Mouse (Mus musculus) testis, adult 2 months (tissue): ENCODE results near the gene Hmgcr. TPM values are rescaled to one million over a fixed set of nuclear protein-coding genes. Genes with fewer than 3 reads are reported as not detected.

Source experiments
- H3K27ac ChIP-seq: fragments of 200-500 bp; 2 replicates; pipeline ENCODE4 v1.5.1; 2012; ENCODE audit warnings: low read depth, low read length; ENCODE audit not compliant: control insufficient read depth, insufficient read depth
- H3K27me3 ChIP-seq: fragments of 200-500 bp; 2 replicates; pipeline ENCODE4 v1.6.1; 2012; ENCODE audit warnings: mild to moderate bottlenecking, low read length, moderate library complexity; ENCODE audit not compliant: control insufficient read depth, insufficient read depth
- H3K36me3 ChIP-seq: fragments of 200-500 bp; 2 replicates; pipeline ENCODE4 v1.6.1; 2012; ENCODE audit warnings: mild to moderate bottlenecking, low read length; ENCODE audit not compliant: control insufficient read depth, insufficient read depth
- H3K4me1 ChIP-seq: fragments of 200-500 bp; 2 replicates; pipeline ENCODE4 v1.6.1; 2012; ENCODE audit warnings: low read length; ENCODE audit not compliant: control insufficient read depth, insufficient read depth
- H3K4me3 ChIP-seq: fragments of 200-500 bp; 2 replicates; pipeline ENCODE4 v1.5.1; 2012; ENCODE audit warnings: low read depth, mild to moderate bottlenecking, low read length, moderate library complexity, mixed read lengths; ENCODE audit not compliant: control insufficient read depth
- CTCF ChIP-seq: fragments of 200-500 bp; IDR thresholded peaks from 2 replicates; pipeline ENCODE4 v1.5.1; 2012; ENCODE audit warnings: low read depth, mild to moderate bottlenecking, inconsistent platforms, low read length, moderate library complexity; ENCODE audit not compliant: control insufficient read depth, insufficient read depth, insufficient replicate concordance
- POLR2A ChIP-seq: fragments of 200-500 bp; IDR thresholded peaks from 2 replicates; pipeline ENCODE4 v1.6.1; 2012; ENCODE audit warnings: low read depth, mild to moderate bottlenecking, inconsistent platforms, low read length, moderate library complexity; ENCODE audit not compliant: control insufficient read depth
- polyA plus RNA-seq: library from polyadenylated mRNA; depleted of rRNA; stranded (reverse); fragments of >200 nt; gene quantifications from 2 replicates; pipeline ENCODE4 v1.2.3, GENCODE M21; 2012

Hmgcr gene
- polyA plus RNA-seq, 1 experiment, result 67.3 TPM

- no peaks in the 10 kb centered on the region for H3K36me3 ChIP-seq
- H3K27ac ChIP-seq, result no peak overlapping the region
- no peak for TF ChIP-seq CTCF
- TF ChIP-seq POLR2A, result no peak
- no peaks in the 10 kb centered on the region for H3K4me1 ChIP-seq
- H3K27me3 ChIP-seq, result no peaks in the 10 kb centered on the region
- no peak overlapping the region for H3K4me3 ChIP-seq
These were observed 27.3 kb upstream of the Hmgcr start for GRCm38 (mm10) chr13:96697805-96698586.

DNA sequence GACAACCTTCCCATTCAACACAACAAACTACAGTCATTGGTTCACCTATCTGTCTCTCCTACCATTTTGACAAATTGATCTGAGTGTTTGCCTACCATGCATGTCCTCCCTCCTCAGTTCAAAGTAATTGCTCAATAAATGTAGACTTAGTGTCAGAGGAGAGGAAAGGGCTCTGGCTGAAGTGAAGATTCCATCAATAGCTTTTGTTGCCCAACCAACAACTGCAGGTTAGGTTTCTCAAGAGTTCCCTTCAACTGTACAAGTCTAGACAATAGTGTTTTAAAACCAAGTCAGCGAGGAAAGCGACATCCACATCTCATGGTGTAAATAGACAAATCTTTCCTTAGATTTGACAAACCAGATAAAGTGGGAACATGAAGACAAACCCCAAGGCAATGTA, 24.7 kb upstream of the Hmgcr start:
- no peak overlapping the region for H3K4me3 ChIP-seq
- no peaks in the 10 kb centered on the region for H3K4me1 ChIP-seq
- TF ChIP-seq CTCF (no peak), POLR2A (no peak)
- H3K27ac ChIP-seq, result no peak overlapping the region
- no peaks in the 10 kb centered on the region for H3K27me3 ChIP-seq
- H3K36me3 ChIP-seq, result no peaks in the 10 kb centered on the region

- Histone ChIP-seq H3K36me3 (no peaks in the 10 kb centered on the region), H3K4me3 (no peak overlapping the region), H3K27me3 (no peaks in the 10 kb centered on the region), H3K4me1 (peaks cover under 1% of the 10 kb centered on the region; the same call in 1 of the 2 replicates), H3K27ac (no peak overlapping the region)
- no peak for TF ChIP-seq POLR2A
- TF ChIP-seq CTCF, result no peak
These were observed 19.2 kb upstream of the Hmgcr start for GRCm38 (mm10) chr13:96689901-96690300.

DNA sequence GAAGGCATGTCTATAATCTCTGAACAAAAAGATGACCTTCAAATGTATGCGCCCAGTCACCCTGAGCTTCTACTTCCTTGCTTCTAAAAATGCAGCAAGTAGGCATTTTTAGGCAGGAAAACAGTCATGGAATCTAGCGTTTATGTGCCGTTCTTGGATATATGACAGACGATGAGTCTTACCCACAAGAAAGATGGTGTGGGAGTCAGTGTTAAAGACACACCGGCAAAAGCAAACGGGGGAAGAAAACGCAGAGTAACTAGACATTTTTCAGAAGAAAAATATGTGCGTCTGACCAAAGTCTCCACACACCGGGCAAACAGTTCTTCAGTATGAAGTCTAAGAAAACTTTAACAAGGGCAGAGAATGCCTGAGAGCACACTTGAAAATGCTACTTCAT, 16.5 kb upstream of the Hmgcr start:
- Histone ChIP-seq H3K36me3 (no peaks in the 10 kb centered on the region), H3K27ac (no peak overlapping the region), H3K4me1 (peaks cover 4% of the 10 kb centered on the region), H3K4me3 (no peak overlapping the region), H3K27me3 (no peaks in the 10 kb centered on the region)
- TF ChIP-seq POLR2A (no peak), CTCF (no peak)

- no peak overlapping the region for H3K27ac ChIP-seq
- H3K4me1 ChIP-seq, result peaks cover 4% of the 10 kb centered on the region
These were observed 14.0 kb upstream of the Hmgcr start for GRCm38 (mm10) chr13:96684779-96685178.

DNA sequence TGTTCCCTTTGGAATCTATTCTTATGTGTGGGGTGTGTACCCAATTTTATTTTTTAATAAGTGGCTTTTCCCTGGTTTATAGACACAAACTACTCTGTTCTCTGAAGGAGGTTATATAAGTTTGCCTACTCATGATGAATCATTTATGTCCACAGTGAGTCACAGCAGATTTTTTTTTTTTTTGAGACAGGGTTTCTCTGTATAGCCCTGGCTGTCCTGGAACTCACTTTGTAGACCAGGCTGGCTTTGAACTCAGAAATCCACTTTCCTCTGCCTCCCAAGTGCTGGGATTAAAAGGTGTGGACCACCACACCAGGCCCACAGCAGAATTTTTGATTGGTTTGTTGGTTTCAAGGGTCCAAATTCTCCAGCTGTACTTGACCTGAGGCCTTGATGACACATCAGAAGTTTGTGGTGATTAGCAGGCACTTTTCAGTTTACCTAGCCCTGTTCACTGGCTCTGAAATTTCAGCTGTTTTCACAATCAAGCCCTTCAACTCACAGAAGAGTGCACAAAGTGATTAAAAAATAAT, 10.4 kb upstream of the Hmgcr start:
- Histone ChIP-seq H3K36me3 (no peaks in the 10 kb centered on the region), H3K27me3 (no peaks in the 10 kb centered on the region)

More at GRCm38 (mm10) chr13:96684779-96685178, 14.0 kb upstream of the Hmgcr start:
- TF ChIP-seq POLR2A (no peak), CTCF (no peak)
- H3K36me3 ChIP-seq, result no peaks in the 10 kb centered on the region
- H3K4me3 ChIP-seq, result no peak overlapping the region
- H3K27me3 ChIP-seq, result no peaks in the 10 kb centered on the region

GRCm38 (mm10) chr13:96680163-96681087, 9.7 kb upstream of the Hmgcr start:
- no peaks in the 10 kb centered on the region for H3K27me3 ChIP-seq
- H3K4me1 ChIP-seq, result peaks cover 4% of the 10 kb centered on the region
- H3K4me3 ChIP-seq, result no peak overlapping the region
- H3K36me3 ChIP-seq, result no peaks in the 10 kb centered on the region
- TF ChIP-seq CTCF (no peak), POLR2A (no peak)
- H3K27ac ChIP-seq, result no peak overlapping the region

More for the DNA sequence above, 10.4 kb upstream of the Hmgcr start:
- no peak overlapping the region for H3K4me3 ChIP-seq
- H3K27ac ChIP-seq, result no peak overlapping the region
- TF ChIP-seq CTCF, result no peak
- peaks cover 4% of the 10 kb centered on the region for H3K4me1 ChIP-seq
